9 mouse cellular contexts compared by ENCODE assay signal in the genomic region with DNA sequence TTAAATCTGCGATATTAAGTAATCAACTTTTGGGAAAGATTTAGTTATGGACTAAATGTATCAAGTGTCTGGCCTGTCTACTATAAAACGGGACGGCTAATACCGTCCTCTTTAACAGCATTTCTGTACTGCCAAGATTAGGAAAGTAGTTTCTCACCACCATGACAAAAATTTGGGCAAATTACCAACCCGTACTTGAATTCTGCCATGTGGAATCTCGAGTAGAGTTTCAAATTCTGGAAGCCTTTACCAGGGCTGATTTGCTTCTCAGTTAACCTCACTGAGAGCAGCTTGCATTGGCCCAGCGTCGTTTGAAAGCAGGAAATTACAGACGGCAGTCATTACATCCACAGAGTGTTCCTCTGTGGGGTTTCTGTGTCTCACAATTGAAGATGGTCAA.
DNase-seq lines count a peak whose midpoint lies in the region; ATAC-seq and TF ChIP-seq lines count a peak whose summit lies in the region.
"Had no signal": no experiment of that assay in that cellular context is flagged by ENCODE, and none has a peak within 500 bp of the region (broad histone marks: within the 10 kb centered on the region; RNA-seq: fewer than 3 reads in every experiment).

No protein-coding gene starts in this region.

- no peak for TF ChIP-seq POLR2A in lung, adult 2 months (IDR thresholded peaks at IDR 0.05; ENCODE audit: borderline replicate concordance, extremely low read depth, low read depth, low read length)
- TF ChIP-seq POLR2A in CH12.LX (IDR thresholded peaks at IDR 0.05; ENCODE audit: low read depth, low read length): no peak

- WGBS in forebrain, postnatal 0 days: 76% methylated on average over 9 of the region's 9 CpGs
- 86% methylated on average over 9 of the region's 9 CpGs for WGBS in forebrain, embryonic 14.5 days
- 80% methylated on average over 9 of the region's 9 CpGs for WGBS in lung, embryonic 14.5 days
- WGBS in lung, adult 2 months: 62% methylated on average over 9 of the region's 9 CpGs
- WGBS in stomach, postnatal 0 days: 71% methylated on average over 9 of the region's 9 CpGs

- H3K9ac ChIP-seq in forebrain, postnatal 0 days: no peak overlapping the region
- H3K9ac ChIP-seq in forebrain, embryonic 14.5 days (ENCODE audit: low read length): no peak overlapping the region
- H3K9ac ChIP-seq in lung, embryonic 14.5 days: no peak overlapping the region
- no peak overlapping the region for H3K9ac ChIP-seq in CH12.LX (ENCODE audit: insufficient read depth, low read depth)
- H3K9ac ChIP-seq in stomach, postnatal 0 days (ENCODE audit: low read length): no peak overlapping the region
- H3K9ac ChIP-seq: heart, embryonic 12.5 days; hindbrain, embryonic 15.5 days had no signal

- no peaks in the 10 kb centered on the region for H3K79me2 ChIP-seq in CH12.LX (replicated peaks; ENCODE audit: control insufficient read depth, extremely low read depth, insufficient read depth, poor library complexity, severe bottlenecking)

- no peak for TF ChIP-seq RAD21 in CH12.LX (IDR thresholded peaks at IDR 0.05; ENCODE audit: low read depth, low read length)

- TF ChIP-seq CTCF in forebrain, postnatal 0 days (IDR thresholded peaks at IDR 0.05; ENCODE audit: low read depth): no peak
- TF ChIP-seq CTCF in lung, embryonic 14.5 days (IDR thresholded peaks at IDR 0.05; ENCODE audit: low read depth): no peak
- no peak for TF ChIP-seq CTCF in lung, adult 2 months (IDR thresholded peaks at IDR 0.05; ENCODE audit: insufficient read depth, low read length)
- TF ChIP-seq CTCF in CH12.LX (conservative IDR thresholded peaks at IDR 0.05 in 1 of 2, IDR thresholded peaks at IDR 0.05 in 1 of 2; ENCODE audit: low read depth in 2 of 2, low read length in 2 of 2): no peak
- no peak for TF ChIP-seq CTCF in stomach, postnatal 0 days (IDR thresholded peaks at IDR 0.05; ENCODE audit: low read depth)

- H3K4me2 ChIP-seq in forebrain, postnatal 0 days (ENCODE audit: low read depth): no peak overlapping the region
- H3K4me2 ChIP-seq in forebrain, embryonic 14.5 days (ENCODE audit: low read length): no peak overlapping the region
- H3K4me2 ChIP-seq in lung, embryonic 14.5 days: no peak overlapping the region
- H3K4me2 ChIP-seq in CH12.LX (ENCODE audit: insufficient read depth, low read depth, poor library complexity, severe bottlenecking): no peak overlapping the region
- H3K4me2 ChIP-seq in stomach, postnatal 0 days (replicated peaks; ENCODE audit: low read depth): no peak overlapping the region
- H3K4me2 ChIP-seq: heart, embryonic 12.5 days; hindbrain, embryonic 15.5 days had no signal

- peaks cover 61% of the 10 kb centered on the region for H3K36me3 ChIP-seq in forebrain, postnatal 0 days (ENCODE audit: insufficient read depth)
- peaks cover 61% of the 10 kb centered on the region for H3K36me3 ChIP-seq in forebrain, embryonic 14.5 days (ENCODE audit: control insufficient read depth, insufficient read depth, low read length)
- no peaks in the 10 kb centered on the region for H3K36me3 ChIP-seq in lung, embryonic 14.5 days (ENCODE audit: insufficient read depth)
- peaks cover 7 to 54% of the 10 kb centered on the region in 2 experiments for H3K36me3 ChIP-seq in CH12.LX (replicated peaks in 1 of 2; ENCODE audit: control insufficient read depth in 1 of 2, insufficient read depth in 1 of 2, low read length in 1 of 2)
- H3K36me3 ChIP-seq in stomach, postnatal 0 days (ENCODE audit: control insufficient read depth, insufficient read depth, low read length): peaks cover 9% of the 10 kb centered on the region

- dilution Hi-C loops in CH12.LX (cut with MboI; ENCODE audit: extremely low pct_ligation_motif_present, extremely low pct_unique_long_range_greater_than_20kb, low sequenced_read_pairs): no loop called here

- H3K27ac ChIP-seq in forebrain, postnatal 0 days (ENCODE audit: low read depth, low read length): no peak overlapping the region
- no peak overlapping the region for H3K27ac ChIP-seq in forebrain, embryonic 14.5 days (ENCODE audit: low read depth, low read length)
- no peak overlapping the region for H3K27ac ChIP-seq in lung, embryonic 14.5 days (ENCODE audit: low read depth)
- H3K27ac ChIP-seq in CH12.LX (ENCODE audit: insufficient read depth, low read depth): peak overlapping the region; percentile 29; the same call in 1 of the 2 replicates
- H3K27ac ChIP-seq in stomach, postnatal 0 days (replicated peaks): 0 out of 2 replicates have a peak overlapping the region, but pooled peaks have one; percentile 13
- H3K27ac ChIP-seq: hindbrain, embryonic 15.5 days had no signal

- H3K4me3 ChIP-seq in forebrain, postnatal 0 days (ENCODE audit: low read depth, low read length): no peak overlapping the region
- H3K4me3 ChIP-seq in forebrain, embryonic 14.5 days (ENCODE audit: low read depth, low read length): no peak overlapping the region
- no peak overlapping the region for H3K4me3 ChIP-seq in lung, embryonic 14.5 days (ENCODE audit: low read depth, low read length)
- H3K4me3 ChIP-seq in lung, adult 2 months (replicated peaks; ENCODE audit: extremely low read depth, low read depth, low read length): no peak overlapping the region
- H3K4me3 ChIP-seq in CH12.LX (replicated peaks in 1 of 3; ENCODE audit: low read depth in 2 of 3, low read length in 2 of 3, poor library complexity in 1 of 3): no peak overlapping the region
- no peak overlapping the region for H3K4me3 ChIP-seq in stomach, postnatal 0 days (ENCODE audit: low read depth, low read length)
- H3K4me3 ChIP-seq: heart, embryonic 12.5 days; hindbrain, embryonic 15.5 days had no signal

- ATAC-seq in forebrain, postnatal 0 days: no peak
- ATAC-seq in forebrain, embryonic 14.5 days: no peak
- no peak for ATAC-seq in lung, embryonic 14.5 days (ENCODE audit: insufficient read depth)
- ATAC-seq in stomach, postnatal 0 days (ENCODE audit: low FRiP score, low TSS enrichment): no peak

- peak; percentile 3 for DNase-seq in forebrain, postnatal 0 days
- DNase-seq in forebrain, embryonic 14.5 days (ENCODE audit: low spot score): no peak
- DNase-seq in lung, embryonic 14.5 days: peak; percentile 15
- no peak for DNase-seq in lung, adult 2 months
- DNase-seq in CH12.LX (ENCODE audit: extremely low read depth): no peak
- no peak for DNase-seq in stomach, postnatal 0 days (ENCODE audit: low spot score)
- DNase-seq in adrenal gland, postnatal 25 days: no peak

- no peaks in the 10 kb centered on the region for H3K27me3 ChIP-seq in forebrain, postnatal 0 days (ENCODE audit: insufficient read depth, low read length)
- H3K27me3 ChIP-seq in forebrain, embryonic 14.5 days (replicated peaks; ENCODE audit: control insufficient read depth, insufficient read depth, low read length): no peaks in the 10 kb centered on the region
- no peaks in the 10 kb centered on the region for H3K27me3 ChIP-seq in lung, embryonic 14.5 days (ENCODE audit: insufficient read depth, low read length)
- H3K27me3 ChIP-seq in CH12.LX (replicated peaks): no peaks in the 10 kb centered on the region
- H3K27me3 ChIP-seq in stomach, postnatal 0 days (ENCODE audit: control insufficient read depth, insufficient read depth, low read length): no peaks in the 10 kb centered on the region
- H3K27me3 ChIP-seq: heart, embryonic 12.5 days; hindbrain, embryonic 15.5 days had no signal

- in situ Hi-C loops in CH12.LX (cut with MboI; ENCODE audit: low pct_ligation_motif_present, low pct_unique_long_range_greater_than_20kb, low sequenced_read_pairs): no loop called here

- TF ChIP-seq EP300 in CH12.LX (IDR thresholded peaks at IDR 0.05; ENCODE audit: low read length): no peak
- TF ChIP-seq EP300 in stomach, postnatal 0 days (optimal IDR thresholded peaks at IDR 0.05): no peak

- no peaks in the 10 kb centered on the region for H3K4me1 ChIP-seq in forebrain, postnatal 0 days (ENCODE audit: insufficient read depth)
- no peaks in the 10 kb centered on the region for H3K4me1 ChIP-seq in forebrain, embryonic 14.5 days (ENCODE audit: control insufficient read depth, insufficient read depth, low read length)
- H3K4me1 ChIP-seq in lung, embryonic 14.5 days (ENCODE audit: insufficient read depth): no peaks in the 10 kb centered on the region
- H3K4me1 ChIP-seq in lung, adult 2 months (ENCODE audit: control insufficient read depth, insufficient read depth, low read length): no peaks in the 10 kb centered on the region
- H3K4me1 ChIP-seq in CH12.LX (ENCODE audit: control insufficient read depth in 1 of 2, insufficient read depth in 2 of 2): peaks cover 12 to 51% of the 10 kb centered on the region in 2 experiments
- H3K4me1 ChIP-seq in stomach, postnatal 0 days (replicated peaks; ENCODE audit: control insufficient read depth, insufficient read depth): no peaks in the 10 kb centered on the region
- H3K4me1 ChIP-seq: heart, embryonic 12.5 days; hindbrain, embryonic 15.5 days had no signal

- H3K9me3 ChIP-seq in forebrain, postnatal 0 days (ENCODE audit: low read length): no peaks in the 10 kb centered on the region
- no peaks in the 10 kb centered on the region for H3K9me3 ChIP-seq in forebrain, embryonic 14.5 days (replicated peaks; ENCODE audit: control insufficient read depth, low read length)
- no peaks in the 10 kb centered on the region for H3K9me3 ChIP-seq in lung, embryonic 14.5 days (ENCODE audit: low read depth, low read length)
- H3K9me3 ChIP-seq in CH12.LX (replicated peaks; ENCODE audit: low read length): no peaks in the 10 kb centered on the region
- H3K9me3 ChIP-seq in stomach, postnatal 0 days (ENCODE audit: control insufficient read depth, low read length): no peaks in the 10 kb centered on the region
- H3K9me3 ChIP-seq: heart, embryonic 12.5 days; hindbrain, embryonic 15.5 days had no signal

TF ChIP-seq in CH12.LX, 34 proteins besides CTCF, POLR2A, EP300 and RAD21:
- TF ChIP-seq CHD2 (IDR thresholded peaks at IDR 0.05; ENCODE audit: low read length): no peak
- TF ChIP-seq RCOR1 (conservative IDR thresholded peaks at IDR 0.05; ENCODE audit: low read depth, low read length): no peak

Comparison
In these comparisons a context has a peak if more than half of its experiments do, and no peak if none do; other contexts are left out.
1. DNase-seq: peak in forebrain, postnatal 0 days (single experiment) and lung, embryonic 14.5 days (single experiment); none in forebrain, embryonic 14.5 days (single experiment), lung, adult 2 months (single experiment), CH12.LX (single experiment), stomach, postnatal 0 days (single experiment) and adrenal gland, postnatal 25 days (single experiment).
2. H3K27ac ChIP-seq: peak in CH12.LX (single experiment) and stomach, postnatal 0 days (single experiment); none in forebrain, postnatal 0 days (single experiment), forebrain, embryonic 14.5 days (single experiment) and lung, embryonic 14.5 days (single experiment).